Mouse (Mus musculus): ENCODE results near the gene Myo1c. TPM values are rescaled to one million over a fixed set of nuclear protein-coding genes. Genes with fewer than 3 reads are reported as not detected.

Myo1c gene
- polyA plus RNA-seq, 1 experiment from 2014 or later = 93.0 TPM

DNA sequence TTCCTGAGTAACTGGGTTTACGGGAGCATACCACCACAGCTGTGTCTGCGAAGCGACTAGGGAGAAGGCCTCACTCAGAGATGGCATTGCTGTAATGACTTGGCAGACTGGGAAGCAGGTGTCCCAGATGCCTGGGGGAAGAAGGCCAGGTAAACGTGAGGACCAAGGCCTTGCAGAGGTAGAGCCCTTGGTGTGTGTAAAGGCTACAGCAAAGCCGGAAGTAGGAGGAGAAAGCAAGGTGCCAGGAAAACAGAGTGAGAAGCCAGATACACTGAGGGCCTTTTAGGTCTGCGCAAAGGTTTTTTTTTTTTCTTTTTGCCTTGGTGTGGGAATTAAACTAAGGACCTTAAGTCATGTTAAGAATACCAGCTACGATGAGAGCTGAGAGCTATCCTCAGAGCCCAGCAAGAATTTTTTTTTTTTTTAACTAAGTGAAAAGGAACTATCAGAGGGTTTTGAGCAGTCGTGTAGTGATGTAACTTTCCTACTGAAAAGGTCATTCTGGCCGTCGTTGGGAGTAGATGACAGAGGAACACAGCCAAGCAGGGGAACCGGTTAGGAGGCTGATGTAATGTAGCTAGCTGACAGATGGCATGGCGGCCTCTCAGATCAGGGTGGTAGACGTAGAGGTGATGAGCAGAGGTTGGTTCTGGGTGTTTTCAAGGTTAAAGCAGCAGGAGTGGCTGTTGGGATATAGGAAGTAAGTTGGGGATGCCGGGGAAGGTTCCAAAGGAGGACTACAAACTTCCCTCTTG is 8.9 kb downstream of the Myo1c start:
- H3K27me3 ChIP-seq (ENCODE audit: control insufficient read depth, insufficient read depth, low read depth, low read length) = no peaks in the 10 kb centered on the region
- H3K4me1 ChIP-seq (replicated peaks; ENCODE audit: control insufficient read depth, insufficient read depth, low read length) = peaks cover 26% of the 10 kb centered on the region
- H3K27ac ChIP-seq (ENCODE audit: low read length) = no peak overlapping the region
- H3K9ac ChIP-seq (ENCODE audit: low read length) = no peak overlapping the region
- H3K4me3 ChIP-seq (ENCODE audit: low read length) = no peak overlapping the region
- 73% methylated on average over 14 of the region's 14 CpGs for WGBS
- no peaks in the 10 kb centered on the region for H3K9me3 ChIP-seq (ENCODE audit: control insufficient read depth, low read length)
- ATAC-seq (ENCODE audit: low read depth) = no peak
- H3K36me3 ChIP-seq (ENCODE audit: control insufficient read depth, insufficient read depth, low read length) = peaks cover 43% of the 10 kb centered on the region
- no peak overlapping the region for H3K4me2 ChIP-seq (ENCODE audit: low read depth, low read length)

DNA sequence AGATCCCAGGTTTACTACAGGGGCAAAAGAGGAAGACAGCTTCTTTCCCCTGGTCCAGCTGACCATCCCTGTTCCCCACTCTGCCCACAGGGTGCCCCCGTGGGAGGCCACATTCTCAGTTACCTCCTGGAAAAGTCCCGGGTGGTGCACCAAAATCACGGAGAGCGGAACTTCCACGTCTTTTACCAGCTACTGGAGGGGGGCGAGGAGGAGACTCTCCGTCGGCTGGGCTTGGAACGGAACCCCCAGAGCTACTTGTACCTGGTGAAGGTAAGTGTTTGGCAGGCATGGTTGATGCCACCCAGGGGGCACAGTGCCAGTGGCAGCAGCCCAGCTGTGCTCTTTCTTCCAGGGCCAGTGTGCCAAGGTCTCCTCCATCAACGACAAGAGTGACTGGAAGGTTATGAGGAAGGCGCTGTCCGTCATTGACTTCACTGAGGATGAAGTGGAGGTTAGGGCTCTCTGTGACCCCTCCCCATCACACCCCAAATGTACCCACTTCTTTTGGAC is 9.8 kb downstream of the Myo1c start:
- Histone ChIP-seq H3K36me3 (ENCODE audit: control insufficient read depth, insufficient read depth, low read length) (peaks cover 50% of the 10 kb centered on the region), H3K27ac (ENCODE audit: low read length) (no peak overlapping the region), H3K4me1 (replicated peaks; ENCODE audit: control insufficient read depth, insufficient read depth, low read length) (peaks cover 17% of the 10 kb centered on the region), H3K9ac (ENCODE audit: low read length) (no peak overlapping the region), H3K4me2 (ENCODE audit: low read depth, low read length) (no peak overlapping the region), H3K4me3 (ENCODE audit: low read length) (no peak overlapping the region), H3K9me3 (ENCODE audit: control insufficient read depth, low read length) (no peaks in the 10 kb centered on the region), H3K27me3 (ENCODE audit: control insufficient read depth, insufficient read depth, low read depth, low read length) (no peaks in the 10 kb centered on the region)
- WGBS = 92% methylated on average over 12 of the region's 12 CpGs
- no peak for ATAC-seq (ENCODE audit: low read depth)

DNA sequence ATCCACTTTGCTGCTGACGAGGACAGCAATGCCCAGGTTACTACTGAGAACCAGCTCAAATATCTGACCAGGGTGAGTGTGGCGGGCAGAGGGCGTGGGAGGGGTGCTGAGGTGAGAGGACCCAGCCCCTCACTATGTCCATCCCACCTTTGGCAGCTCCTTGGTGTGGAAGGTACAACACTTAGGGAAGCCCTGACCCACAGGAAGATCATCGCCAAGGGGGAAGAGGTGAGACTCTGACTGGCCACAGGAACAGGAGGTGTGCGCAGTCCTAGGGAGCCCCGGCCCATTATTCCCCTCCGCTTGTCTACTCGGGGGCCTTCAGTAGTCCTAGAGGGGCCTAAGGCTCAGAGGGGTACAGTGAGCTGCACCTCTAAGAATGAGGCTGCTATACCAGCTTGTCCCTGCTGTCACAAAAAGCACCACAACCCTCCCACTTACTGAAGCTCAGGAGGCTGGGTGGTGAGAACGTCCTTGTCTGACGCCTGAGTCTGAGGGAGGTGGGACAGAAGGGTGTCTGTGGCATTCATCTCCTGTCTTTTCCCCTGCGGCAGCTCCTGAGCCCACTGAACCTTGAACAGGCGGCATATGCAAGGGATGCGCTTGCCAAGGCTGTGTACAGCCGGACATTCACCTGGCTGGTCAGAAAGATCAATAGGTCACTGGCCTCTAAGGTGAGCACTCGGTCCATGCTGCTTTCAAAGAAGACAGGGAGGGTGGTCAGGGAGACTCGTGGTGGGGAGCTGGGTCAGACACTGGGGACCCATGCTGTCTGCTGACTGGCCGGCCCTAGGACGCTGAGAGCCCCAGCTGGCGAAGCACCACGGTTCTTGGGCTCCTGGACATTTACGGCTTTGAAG is 10.9 kb downstream of the Myo1c start:
- no peak overlapping the region for H3K4me2 ChIP-seq (ENCODE audit: low read depth, low read length)
- peaks cover 12% of the 10 kb centered on the region for H3K4me1 ChIP-seq (replicated peaks; ENCODE audit: control insufficient read depth, insufficient read depth, low read length)
- no peaks in the 10 kb centered on the region for H3K27me3 ChIP-seq (ENCODE audit: control insufficient read depth, insufficient read depth, low read depth, low read length)
- WGBS = 90% methylated on average over 21 of the region's 21 CpGs
- ATAC-seq (ENCODE audit: low read depth) = no peak
- no peak overlapping the region for H3K27ac ChIP-seq (ENCODE audit: low read length)
- H3K9ac ChIP-seq (ENCODE audit: low read length) = no peak overlapping the region
- no peaks in the 10 kb centered on the region for H3K9me3 ChIP-seq (ENCODE audit: control insufficient read depth, low read length)
- H3K36me3 ChIP-seq (ENCODE audit: control insufficient read depth, insufficient read depth, low read length) = peaks cover 58% of the 10 kb centered on the region
- H3K4me3 ChIP-seq (ENCODE audit: low read length) = no peak overlapping the region

DNA sequence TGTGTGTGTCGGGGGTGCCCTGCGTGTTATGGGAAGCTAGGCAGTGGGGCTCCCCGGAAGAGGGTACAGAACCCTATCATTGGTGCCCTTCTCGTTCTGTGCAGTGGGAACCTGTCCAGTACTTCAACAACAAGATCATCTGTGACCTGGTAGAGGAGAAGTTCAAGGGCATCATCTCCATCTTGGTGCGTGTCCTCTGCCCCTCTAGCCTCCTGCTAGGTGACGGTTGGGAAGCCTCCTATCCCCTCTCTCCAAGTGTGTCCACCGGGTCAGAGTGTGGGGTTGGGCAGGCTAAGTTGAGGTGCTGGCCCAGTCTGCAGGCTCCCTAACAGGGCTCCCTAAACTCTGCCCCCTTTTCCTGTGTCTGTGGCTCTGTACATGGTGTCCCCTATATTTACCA is 11.8 kb downstream of the Myo1c start:
- Histone ChIP-seq H3K4me3 (ENCODE audit: low read length) (no peak overlapping the region), H3K4me2 (ENCODE audit: low read depth, low read length) (no peak overlapping the region), H3K9me3 (ENCODE audit: control insufficient read depth, low read length) (no peaks in the 10 kb centered on the region), H3K9ac (ENCODE audit: low read length) (no peak overlapping the region), H3K36me3 (ENCODE audit: control insufficient read depth, insufficient read depth, low read length) (peaks cover 67% of the 10 kb centered on the region), H3K4me1 (replicated peaks; ENCODE audit: control insufficient read depth, insufficient read depth, low read length) (peaks cover 4% of the 10 kb centered on the region), H3K27ac (ENCODE audit: low read length) (no peak overlapping the region), H3K27me3 (ENCODE audit: control insufficient read depth, insufficient read depth, low read depth, low read length) (no peaks in the 10 kb centered on the region)
- 95% methylated on average over 7 of the region's 7 CpGs for WGBS
- no peak for ATAC-seq (ENCODE audit: low read depth)

DNA sequence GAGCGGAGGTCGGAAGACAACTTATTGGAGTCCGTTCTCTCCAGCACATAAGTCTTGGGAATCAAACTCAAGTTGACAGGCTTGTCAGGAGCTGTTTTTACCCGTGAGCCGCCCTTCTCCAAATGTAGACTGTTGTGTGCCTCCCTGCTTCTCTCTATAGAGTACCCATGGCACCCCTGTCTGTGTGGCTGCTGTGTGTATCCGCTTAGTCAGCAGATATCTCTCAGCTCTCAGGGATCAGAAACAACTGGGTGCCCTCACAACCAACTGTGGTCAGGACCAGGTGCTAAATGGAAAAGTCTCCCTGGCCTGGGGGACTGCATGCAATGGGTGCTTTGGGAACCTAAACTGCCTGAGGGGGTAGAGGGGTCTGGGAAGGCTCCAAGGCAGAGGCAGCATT is 16.0 kb downstream of the Myo1c start:
- no peak overlapping the region for H3K4me3 ChIP-seq (ENCODE audit: low read length)
- no peak for ATAC-seq (ENCODE audit: low read depth)
- no peaks in the 10 kb centered on the region for H3K4me1 ChIP-seq (replicated peaks; ENCODE audit: control insufficient read depth, insufficient read depth, low read length)
- H3K4me2 ChIP-seq (ENCODE audit: low read depth, low read length) = no peak overlapping the region
- H3K9ac ChIP-seq (ENCODE audit: low read length) = no peak overlapping the region
- no peaks in the 10 kb centered on the region for H3K27me3 ChIP-seq (ENCODE audit: control insufficient read depth, insufficient read depth, low read depth, low read length)
- no peaks in the 10 kb centered on the region for H3K9me3 ChIP-seq (ENCODE audit: control insufficient read depth, low read length)
- no peak overlapping the region for H3K27ac ChIP-seq (ENCODE audit: low read length)
- 90% methylated on average over 6 of the region's 6 CpGs for WGBS
- H3K36me3 ChIP-seq (ENCODE audit: control insufficient read depth, insufficient read depth, low read length) = peaks cover 73% of the 10 kb centered on the region

DNA sequence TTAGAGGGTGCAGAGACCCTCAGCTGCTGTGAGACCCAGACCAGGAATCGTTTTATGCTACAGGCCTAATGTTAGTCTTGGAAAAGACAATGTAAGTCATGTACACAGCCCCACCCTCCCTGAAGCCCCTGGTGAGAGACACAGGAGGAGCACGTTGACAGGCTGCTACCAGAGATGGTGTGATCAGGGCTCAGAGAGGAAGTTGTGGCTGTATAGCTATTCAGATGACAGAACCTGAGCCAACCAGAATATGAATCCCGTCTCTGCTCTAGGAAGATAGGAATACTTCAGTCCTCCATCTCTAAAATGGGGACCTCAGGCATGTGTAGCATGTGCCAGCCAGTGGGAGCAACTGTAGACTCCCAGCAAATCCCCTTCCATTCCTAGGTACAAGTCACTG is 18.3 kb downstream of the Myo1c start:
- no peak for ATAC-seq (ENCODE audit: low read depth)
- 81% methylated on average over 3 of the region's 3 CpGs for WGBS

DNA sequence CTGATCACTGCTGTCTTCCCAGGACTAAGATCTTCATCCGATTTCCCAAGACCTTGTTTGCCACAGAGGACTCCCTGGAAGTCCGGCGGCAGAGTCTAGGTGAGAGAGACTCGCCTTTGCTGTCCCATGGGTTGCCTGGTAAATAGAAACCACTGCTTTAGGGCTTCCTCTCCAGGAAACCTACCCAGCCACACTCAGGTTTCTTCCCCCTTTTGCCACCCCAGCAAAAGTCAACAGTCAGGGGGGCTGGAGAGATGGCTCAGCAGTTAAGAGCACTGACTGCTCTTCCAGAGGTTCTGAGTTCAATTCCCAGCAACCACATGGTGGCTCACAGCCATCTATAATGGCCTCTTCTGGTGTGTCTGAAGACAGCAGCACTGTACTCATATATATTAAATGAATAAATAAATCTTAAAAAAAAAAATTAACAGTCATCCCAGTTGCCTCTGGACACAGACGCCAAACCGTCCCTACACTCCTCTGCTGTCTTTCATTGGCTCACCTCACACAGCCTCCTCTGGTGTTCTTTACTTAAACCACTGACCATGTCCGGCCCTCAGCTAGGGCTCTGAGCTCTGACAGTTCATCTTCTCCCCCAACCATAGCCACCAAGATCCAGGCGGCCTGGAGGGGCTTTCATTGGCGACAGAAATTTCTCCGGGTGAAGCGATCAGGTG is 19.0 kb downstream of the Myo1c start:
- H3K9ac ChIP-seq (ENCODE audit: low read length) = no peak overlapping the region
- WGBS = 79% methylated on average over 11 of the region's 11 CpGs
- no peak overlapping the region for H3K4me3 ChIP-seq (ENCODE audit: low read length)
- no peak for ATAC-seq (ENCODE audit: low read depth)
- H3K9me3 ChIP-seq (ENCODE audit: control insufficient read depth, low read length) = no peaks in the 10 kb centered on the region
- H3K4me1 ChIP-seq (replicated peaks; ENCODE audit: control insufficient read depth, insufficient read depth, low read length) = no peaks in the 10 kb centered on the region
- H3K4me2 ChIP-seq (ENCODE audit: low read depth, low read length) = no peak overlapping the region
- no peaks in the 10 kb centered on the region for H3K27me3 ChIP-seq (ENCODE audit: control insufficient read depth, insufficient read depth, low read depth, low read length)
- no peak overlapping the region for H3K27ac ChIP-seq (ENCODE audit: low read length)
- H3K36me3 ChIP-seq (ENCODE audit: control insufficient read depth, insufficient read depth, low read length) = peaks cover 70% of the 10 kb centered on the region

More for the DNA sequence above, 18.3 kb downstream of the Myo1c start:
- Histone ChIP-seq H3K9ac (ENCODE audit: low read length) (no peak overlapping the region), H3K27ac (ENCODE audit: low read length) (no peak overlapping the region), H3K9me3 (ENCODE audit: control insufficient read depth, low read length) (no peaks in the 10 kb centered on the region), H3K4me2 (ENCODE audit: low read depth, low read length) (no peak overlapping the region), H3K36me3 (ENCODE audit: control insufficient read depth, insufficient read depth, low read length) (peaks cover 74% of the 10 kb centered on the region), H3K4me1 (replicated peaks; ENCODE audit: control insufficient read depth, insufficient read depth, low read length) (no peaks in the 10 kb centered on the region), H3K4me3 (ENCODE audit: low read length) (no peak overlapping the region), H3K27me3 (ENCODE audit: control insufficient read depth, insufficient read depth, low read depth, low read length) (no peaks in the 10 kb centered on the region)

DNA sequence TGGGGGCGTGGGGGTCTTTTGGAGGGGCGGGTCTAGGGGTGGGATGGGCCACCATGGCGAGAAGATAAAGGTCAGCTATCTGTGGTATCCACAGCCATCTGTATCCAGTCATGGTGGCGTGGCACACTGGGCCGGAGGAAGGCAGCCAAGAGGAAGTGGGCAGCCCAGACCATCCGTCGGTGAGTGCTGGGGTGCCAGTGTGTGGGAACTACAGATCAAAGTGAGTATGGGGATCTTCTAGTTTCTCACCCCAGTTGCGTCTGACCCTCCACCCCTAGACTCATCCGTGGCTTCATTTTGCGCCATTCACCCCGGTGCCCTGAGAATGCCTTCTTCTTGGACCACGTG is 19.5 kb downstream of the Myo1c start:
- Histone ChIP-seq H3K9ac (ENCODE audit: low read length) (no peak overlapping the region), H3K27me3 (ENCODE audit: control insufficient read depth, insufficient read depth, low read depth, low read length) (no peaks in the 10 kb centered on the region), H3K27ac (ENCODE audit: low read length) (no peak overlapping the region), H3K4me3 (ENCODE audit: low read length) (no peak overlapping the region), H3K4me1 (replicated peaks; ENCODE audit: control insufficient read depth, insufficient read depth, low read length) (no peaks in the 10 kb centered on the region), H3K36me3 (ENCODE audit: control insufficient read depth, insufficient read depth, low read length) (peaks cover 67% of the 10 kb centered on the region), H3K9me3 (ENCODE audit: control insufficient read depth, low read length) (no peaks in the 10 kb centered on the region), H3K4me2 (ENCODE audit: low read depth, low read length) (no peak overlapping the region)
- ATAC-seq (ENCODE audit: low read depth) = no peak
- 87% methylated on average over 12 of the region's 12 CpGs for WGBS
